Mouse (Mus musculus) intestine, embryonic 14.5 days (tissue): Measurements from ENCODE around the gene Lgr6. TPM values are rescaled to one million over a fixed set of nuclear protein-coding genes. Genes with fewer than 3 reads are reported as not detected.
A peak's percentile ranks its signal among the peaks of the same experiment; 100 is the strongest.

ENCODE experiments used
- ATAC-seq: fragments of 200-750 bp; cut with Nextera tagmentation; replicated peaks from 2 replicates; pipeline ENCODE4 v1.8.0; 2017; ENCODE audit warnings: low read depth, moderate number of reproducible peaks, moderate TSS enrichment, moderate library complexity; ENCODE audit not compliant: low FRiP score, low TSS enrichment
- DNase-seq: peaks from one replicate; pipeline ENCODE4 v3.0.0-alpha.2; 2018; ENCODE audit warnings: low spot score
- H3K27ac ChIP-seq: fragments of 300-500 bp; sonication (generic); 2 replicates; pipeline ENCODE4 v1.5.1; 2014; ENCODE audit warnings: low read depth, mild to moderate bottlenecking, control low read depth
- H3K27me3 ChIP-seq: fragments of 300-500 bp; sonication (generic); replicated peaks from 2 replicates; pipeline ENCODE4 v1.6.1; 2014; ENCODE audit warnings: low read length, control low read depth; ENCODE audit not compliant: control insufficient read depth, insufficient read depth
- H3K36me3 ChIP-seq: fragments of 300-500 bp; sonication (generic); 2 replicates; pipeline ENCODE4 v1.6.1; 2014; ENCODE audit warnings: low read length, control low read depth; ENCODE audit not compliant: control insufficient read depth, insufficient read depth
- H3K4me1 ChIP-seq: fragments of 300-500 bp; sonication (generic); replicated peaks from 2 replicates; pipeline ENCODE4 v1.6.1; 2014; ENCODE audit warnings: low read length, control low read depth, mixed read lengths; ENCODE audit not compliant: control insufficient read depth, insufficient read depth
- H3K4me2 ChIP-seq: fragments of 300-500 bp; sonication (generic); 2 replicates; pipeline ENCODE4 v1.6.1; 2014; ENCODE audit warnings: low read length
- H3K4me3 ChIP-seq: fragments of 300-500 bp; sonication (generic); 2 replicates; pipeline ENCODE4 v1.5.1; 2014; ENCODE audit warnings: low read depth, low read length, control low read depth, mixed read lengths
- H3K9ac ChIP-seq: fragments of 300-500 bp; sonication (generic); 2 replicates; pipeline ENCODE4 v1.6.1; 2014; ENCODE audit warnings: mild to moderate bottlenecking, low read length
- H3K9me3 ChIP-seq: fragments of 300-500 bp; sonication (generic); 2 replicates; pipeline ENCODE4 v1.6.1; 2016; ENCODE audit warnings: low read length, control low read depth; ENCODE audit not compliant: control insufficient read depth
- WGBS: fragments of 180-500 bp; shearing (Covaris S2); extraction: QIAGEN DNeasy Blood & Tissue Kit; methylation state at CpG from one replicate; pipeline ENCODE4 v1.1.7; 2014; 5-methylcytosine and 5-hydroxymethylcytosine counted together
- polyA plus RNA-seq: library from polyadenylated mRNA; unstranded; fragments of >200 nt; fragmentation: Nextera tagmentation; extraction: Ambion mirVana; gene quantifications from 2 replicates; pipeline ENCODE4 v1.2.1, GENCODE M21; 2014

The Lgr6 gene
- polyA plus RNA-seq, 1 experiment from 2014 or later = 0.69 TPM

DNA sequence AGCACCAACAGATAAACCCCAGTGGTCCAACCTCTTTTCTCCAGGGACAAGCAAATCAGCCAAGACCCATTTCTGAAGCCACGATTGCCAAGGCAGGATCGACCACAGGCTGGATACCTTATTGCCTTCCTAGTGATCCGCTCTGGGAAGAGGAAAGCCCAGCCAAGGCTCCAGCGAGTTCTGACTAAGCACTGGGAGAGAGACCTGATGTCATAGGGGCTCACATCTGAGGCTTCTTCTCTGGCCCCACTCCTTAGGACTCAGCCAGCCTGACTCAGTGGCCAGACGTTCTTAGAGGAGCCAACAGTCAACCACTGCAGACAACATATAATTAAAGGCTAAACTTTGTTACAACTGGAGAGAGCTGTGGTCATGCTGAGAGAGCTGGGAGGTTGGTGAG is 83.1 kb downstream of the Lgr6 start:
- Histone ChIP-seq H3K4me2 (no peak overlapping the region), H3K27me3 (no peaks in the 10 kb centered on the region), H3K4me3 (no peak overlapping the region), H3K27ac (no peak overlapping the region), H3K9ac (no peak overlapping the region), H3K9me3 (no peaks in the 10 kb centered on the region), H3K4me1 (peaks cover 31% of the 10 kb centered on the region), H3K36me3 (no peaks in the 10 kb centered on the region)
- no peak for DNase-seq
- no peak for ATAC-seq
- 80% methylated on average over 5 of the region's 5 CpGs for WGBS

DNA sequence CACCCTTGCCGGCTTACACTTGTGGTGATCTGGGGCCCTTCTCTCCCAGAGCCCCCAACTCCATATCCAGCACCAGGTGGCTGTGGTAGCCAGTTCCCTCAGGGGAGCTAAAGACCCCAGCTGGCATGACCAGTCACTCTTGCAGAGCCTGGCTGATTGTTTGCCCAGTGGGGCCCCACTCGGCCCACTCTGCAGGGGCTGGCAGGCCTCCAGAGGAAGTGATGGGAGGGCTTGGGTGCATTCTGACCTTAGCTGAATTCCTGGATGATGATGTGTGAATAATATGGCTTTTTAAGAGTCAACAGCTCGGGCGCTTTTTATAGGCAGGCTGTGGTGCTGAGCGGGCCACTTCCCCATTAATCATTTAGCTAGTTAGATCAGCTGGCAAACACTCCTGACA is 84.1 kb downstream of the Lgr6 start:
- Histone ChIP-seq H3K36me3 (no peaks in the 10 kb centered on the region), H3K4me3 (no peak overlapping the region), H3K4me1 (peaks cover 31% of the 10 kb centered on the region), H3K9me3 (no peaks in the 10 kb centered on the region), H3K4me2 (peak overlapping the region; percentile 28), H3K27me3 (no peaks in the 10 kb centered on the region), H3K9ac (no peak overlapping the region), H3K27ac (peak overlapping the region; percentile 51)
- ATAC-seq = peak; percentile 68
- DNase-seq = peak; percentile 67
- WGBS = 3% methylated on average over 5 of the region's 5 CpGs

DNA sequence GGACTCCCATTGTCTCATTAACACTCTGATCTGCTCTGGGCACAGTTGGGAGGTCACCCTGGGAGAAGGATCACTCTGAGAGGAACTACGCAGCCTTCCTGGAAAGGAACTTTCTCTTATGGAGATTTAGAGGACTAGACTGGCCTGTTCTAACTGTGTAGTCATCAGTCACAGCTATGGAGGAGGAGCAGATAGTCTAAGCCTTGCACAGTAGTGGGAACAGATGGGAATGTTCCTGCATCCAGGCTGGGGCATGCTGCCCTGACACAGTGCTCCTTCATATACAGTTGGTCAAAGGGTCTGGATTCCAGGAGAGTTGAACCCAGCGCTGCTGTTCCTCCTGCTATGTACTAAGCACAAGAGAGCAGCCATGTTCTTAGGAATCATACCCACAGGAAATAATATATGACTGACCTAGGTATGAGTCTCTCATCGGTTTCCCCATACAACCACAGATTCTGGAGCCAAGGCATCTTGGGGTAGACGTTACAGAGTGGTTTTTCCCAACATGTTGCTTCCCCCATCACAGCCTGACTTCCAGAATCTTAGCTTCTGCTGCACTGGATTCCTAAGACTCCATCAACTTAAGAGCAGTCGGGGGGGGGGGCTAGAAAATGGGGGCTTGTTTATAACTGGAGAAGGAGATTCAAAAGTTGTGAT is 84.7 kb downstream of the Lgr6 start:
- WGBS = 52% methylated on average over 5 of the region's 5 CpGs
- peaks cover 31% of the 10 kb centered on the region for H3K4me1 ChIP-seq
- no peak overlapping the region for H3K9ac ChIP-seq
- ATAC-seq (no peak), DNase-seq (no peak)
- H3K27me3 ChIP-seq = no peaks in the 10 kb centered on the region
- H3K9me3 ChIP-seq = no peaks in the 10 kb centered on the region
- no peaks in the 10 kb centered on the region for H3K36me3 ChIP-seq
- H3K27ac ChIP-seq = peak overlapping the region; percentile 51
- H3K4me2 ChIP-seq = peak overlapping the region; percentile 28; the same call in 1 of the 2 replicates
- H3K4me3 ChIP-seq = no peak overlapping the region

DNA sequence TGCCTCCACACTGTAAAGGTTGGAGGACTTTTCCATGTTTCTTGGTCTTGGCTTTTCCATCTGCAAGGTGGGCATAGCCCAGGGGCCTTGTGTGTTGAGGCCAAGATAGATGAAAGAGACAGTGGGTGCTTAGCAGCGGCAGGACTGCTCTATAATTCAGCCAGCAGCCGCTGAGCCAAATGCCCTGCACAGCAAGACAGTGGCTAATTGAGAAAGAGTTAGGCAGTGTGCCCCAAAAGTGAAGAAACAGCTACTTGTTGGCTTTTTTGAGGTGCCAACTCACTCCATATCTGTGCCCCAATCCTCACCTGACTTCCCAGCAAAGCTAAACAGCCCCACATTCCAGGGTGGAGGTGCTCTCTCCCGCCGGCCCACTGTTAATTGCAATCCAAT is 85.3 kb downstream of the Lgr6 start:
- Histone ChIP-seq H3K4me1 (peaks cover 31% of the 10 kb centered on the region), H3K4me3 (no peak overlapping the region), H3K9me3 (no peaks in the 10 kb centered on the region), H3K9ac (no peak overlapping the region), H3K27ac (no peak overlapping the region), H3K27me3 (no peaks in the 10 kb centered on the region), H3K4me2 (no peak overlapping the region), H3K36me3 (no peaks in the 10 kb centered on the region)
- no peak for ATAC-seq
- no peak for DNase-seq
- WGBS = 70% methylated on average over 4 of the region's 4 CpGs

DNA sequence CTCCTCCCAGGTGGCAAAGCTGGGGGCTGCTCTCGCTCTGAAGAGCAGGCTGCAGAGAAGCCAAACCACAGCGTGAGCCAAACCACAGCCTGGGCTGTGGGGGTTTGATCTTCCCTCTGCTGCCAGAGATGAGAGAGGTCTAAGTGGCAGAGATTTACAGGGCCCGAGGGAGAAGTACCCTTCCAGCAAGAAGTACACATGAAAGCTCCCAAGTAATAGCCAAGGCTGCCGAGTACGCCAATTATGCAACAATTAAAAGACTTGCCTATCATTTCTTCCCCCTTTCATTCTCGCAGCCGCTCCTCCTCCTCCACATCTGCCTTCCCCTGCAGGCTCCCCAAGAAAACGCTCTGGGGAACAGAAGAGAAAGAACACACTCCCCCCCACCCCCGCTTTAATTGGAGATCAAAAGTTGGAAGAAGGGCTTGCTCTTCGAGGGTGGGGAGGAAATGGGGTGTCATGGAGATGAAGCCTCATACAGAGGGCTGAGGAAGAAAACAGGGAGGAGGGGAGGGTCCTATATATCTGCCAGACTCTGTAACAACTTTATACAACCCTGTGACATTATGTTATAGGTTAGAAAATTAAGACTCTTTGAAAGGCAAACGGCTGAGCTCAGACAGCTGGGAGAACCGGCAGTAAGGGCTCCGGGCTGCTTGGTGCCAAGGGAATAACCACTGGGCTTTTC is 85.8 kb downstream of the Lgr6 start:
- no peaks in the 10 kb centered on the region for H3K9me3 ChIP-seq
- H3K4me1 ChIP-seq = peaks cover 31% of the 10 kb centered on the region
- no peaks in the 10 kb centered on the region for H3K36me3 ChIP-seq
- DNase-seq = no peak
- H3K9ac ChIP-seq = no peak overlapping the region
- 0 out of 2 replicates have a peak overlapping the region, but pooled peaks have one; percentile 2 for H3K4me2 ChIP-seq
- WGBS = 29% methylated on average over 13 of the region's 13 CpGs
- no peak for ATAC-seq
- H3K4me3 ChIP-seq = no peak overlapping the region
- H3K27ac ChIP-seq = no peak overlapping the region
- H3K27me3 ChIP-seq = no peaks in the 10 kb centered on the region

DNA sequence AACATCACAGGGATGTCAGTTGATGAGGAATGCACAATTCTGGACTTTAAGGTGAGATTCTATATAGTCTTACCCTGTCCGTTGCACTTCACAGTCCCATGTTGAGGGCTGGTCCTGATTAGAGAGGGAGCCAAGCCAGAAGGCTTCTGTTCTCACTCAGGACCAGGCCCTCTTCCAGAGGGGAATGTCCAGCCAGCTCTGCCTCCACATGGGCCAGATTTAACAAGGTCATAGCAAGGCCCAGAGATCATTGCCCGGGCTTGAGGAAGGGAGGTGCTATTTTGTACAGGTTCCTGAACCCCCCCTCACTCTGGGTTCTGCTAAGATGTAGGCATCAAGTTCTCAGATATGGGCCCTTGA is 87.4 kb downstream of the Lgr6 start:
- H3K4me3 ChIP-seq = no peak overlapping the region
- no peaks in the 10 kb centered on the region for H3K27me3 ChIP-seq
- H3K4me1 ChIP-seq = peaks cover 31% of the 10 kb centered on the region
- no peak for ATAC-seq
- no peak overlapping the region for H3K27ac ChIP-seq
- H3K4me2 ChIP-seq = no peak overlapping the region
- no peak overlapping the region for H3K9ac ChIP-seq
- DNase-seq = no peak
- 76% methylated on average over 2 of the region's 2 CpGs for WGBS
- H3K36me3 ChIP-seq = no peaks in the 10 kb centered on the region
- H3K9me3 ChIP-seq = no peaks in the 10 kb centered on the region

DNA sequence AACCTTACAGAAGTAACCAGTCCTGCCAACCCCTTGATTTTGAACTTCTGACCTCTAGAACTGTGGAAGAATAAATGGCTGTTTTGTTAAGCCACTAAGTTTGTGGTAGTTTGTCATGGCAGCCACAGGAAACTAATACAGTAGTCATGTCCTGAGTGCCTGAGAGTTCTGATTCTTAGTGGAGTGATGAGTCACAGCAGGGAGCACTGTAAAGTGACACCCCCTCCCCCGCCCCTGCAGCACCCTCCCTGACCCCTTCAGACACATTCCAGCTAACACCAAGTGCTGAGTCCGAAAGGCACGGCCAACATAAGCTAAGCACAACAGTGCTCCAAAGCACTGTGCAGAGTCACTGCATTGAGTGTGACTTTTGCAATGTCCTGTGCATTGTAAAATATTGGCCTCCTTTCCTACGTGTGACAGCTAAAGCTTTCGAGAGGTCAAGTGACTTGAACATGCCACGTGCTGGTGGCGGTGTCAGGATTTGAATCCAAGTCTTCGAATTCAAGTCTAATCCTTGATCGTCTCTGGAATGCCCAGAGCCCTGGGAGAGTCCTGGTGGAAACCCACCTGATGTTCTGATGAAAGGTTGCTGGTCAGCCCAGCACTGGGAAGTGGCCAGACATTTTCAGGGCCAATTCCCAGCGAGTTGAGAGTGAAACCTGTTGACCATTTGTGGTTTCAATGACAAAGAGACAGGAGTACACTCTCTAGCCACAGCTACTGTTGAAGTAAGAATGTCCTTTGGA is 88.0 kb downstream of the Lgr6 start:
- ATAC-seq = no peak
- no peak overlapping the region for H3K4me3 ChIP-seq
- H3K27ac ChIP-seq = no peak overlapping the region
- H3K9me3 ChIP-seq = no peaks in the 10 kb centered on the region
- H3K36me3 ChIP-seq = no peaks in the 10 kb centered on the region
- H3K4me1 ChIP-seq = peaks cover 31% of the 10 kb centered on the region
- no peak overlapping the region for H3K4me2 ChIP-seq
- DNase-seq = no peak
- no peak overlapping the region for H3K9ac ChIP-seq
- H3K27me3 ChIP-seq = no peaks in the 10 kb centered on the region
- WGBS = 74% methylated on average over 10 of the region's 10 CpGs

DNA sequence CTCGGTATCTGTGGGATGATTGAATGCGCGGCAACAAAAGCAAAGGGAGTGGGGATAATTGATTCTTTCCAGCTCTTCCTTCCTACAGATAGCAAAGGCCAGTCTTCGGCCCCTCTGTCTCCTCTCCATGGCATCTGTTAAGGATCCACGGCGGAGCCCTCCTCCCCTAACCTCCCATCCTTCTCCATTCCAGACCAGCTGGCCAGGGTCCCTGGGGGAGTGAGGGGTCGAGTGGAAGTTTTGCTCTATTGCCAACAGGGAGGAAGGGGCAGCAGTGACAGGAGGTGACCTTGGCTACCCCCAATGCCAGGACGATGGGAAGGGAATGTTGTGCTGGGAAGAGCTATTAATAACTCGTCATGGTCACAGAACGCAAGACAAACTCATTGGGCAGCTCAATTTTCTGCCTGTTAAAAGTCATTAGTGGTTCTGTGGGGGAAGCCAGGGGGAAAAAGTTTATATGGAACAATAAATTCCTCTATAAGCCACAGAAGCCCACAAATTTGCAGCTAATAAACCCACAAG is 90.1 kb downstream of the Lgr6 start:
- Histone ChIP-seq H3K4me1 (peaks cover 10% of the 10 kb centered on the region), H3K9ac (no peak overlapping the region), H3K9me3 (no peaks in the 10 kb centered on the region), H3K4me3 (no peak overlapping the region), H3K27me3 (no peaks in the 10 kb centered on the region), H3K36me3 (no peaks in the 10 kb centered on the region), H3K4me2 (no peak overlapping the region), H3K27ac (no peak overlapping the region)
- no peak for DNase-seq
- no peak for ATAC-seq
- 51% methylated on average over 10 of the region's 10 CpGs for WGBS
